Mouse (Mus musculus): ENCODE data around the gene Xaf1. TPM values are rescaled to one million over a fixed set of nuclear protein-coding genes. Genes with fewer than 3 reads are reported as not detected.

Gene Xaf1
- polyA plus RNA-seq, 1 experiment: 1.4 TPM

GRCm38 (mm10) chr11:72286651-72287050 is 14.8 kb upstream of the Xaf1 start:
- no peak for TF ChIP-seq POLR2A (IDR thresholded peaks at IDR 0.05; ENCODE audit: control insufficient read depth, low read depth, low read length)
- TF ChIP-seq CTCF (IDR thresholded peaks at IDR 0.05; ENCODE audit: control insufficient read depth, insufficient read depth, insufficient replicate concordance, low read depth, low read length): no peak
- no peaks in the 10 kb centered on the region for H3K27me3 ChIP-seq (ENCODE audit: control insufficient read depth, insufficient read depth, low read length)
- no peaks in the 10 kb centered on the region for H3K4me1 ChIP-seq (ENCODE audit: control insufficient read depth, insufficient read depth, low read length)
- H3K4me3 ChIP-seq (ENCODE audit: control insufficient read depth, low read depth, low read length): no peak overlapping the region
- H3K36me3 ChIP-seq (ENCODE audit: control insufficient read depth, insufficient read depth, low read length): no peaks in the 10 kb centered on the region
- H3K27ac ChIP-seq (ENCODE audit: control insufficient read depth, insufficient read depth, low read depth, low read length): no peak overlapping the region

GRCm38 (mm10) chr11:72287126-72287525 is 14.3 kb upstream of the Xaf1 start:
- no peaks in the 10 kb centered on the region for H3K27me3 ChIP-seq (ENCODE audit: control insufficient read depth, insufficient read depth, low read length)
- no peaks in the 10 kb centered on the region for H3K4me1 ChIP-seq (ENCODE audit: control insufficient read depth, insufficient read depth, low read length)
- TF ChIP-seq CTCF (IDR thresholded peaks at IDR 0.05; ENCODE audit: control insufficient read depth, insufficient read depth, insufficient replicate concordance, low read depth, low read length): no peak
- no peak for TF ChIP-seq POLR2A (IDR thresholded peaks at IDR 0.05; ENCODE audit: control insufficient read depth, low read depth, low read length)
- H3K4me3 ChIP-seq (ENCODE audit: control insufficient read depth, low read depth, low read length): no peak overlapping the region
- no peaks in the 10 kb centered on the region for H3K36me3 ChIP-seq (ENCODE audit: control insufficient read depth, insufficient read depth, low read length)
- no peak overlapping the region for H3K27ac ChIP-seq (ENCODE audit: control insufficient read depth, insufficient read depth, low read depth, low read length)

GRCm38 (mm10) chr11:72287543-72287942 is 13.9 kb upstream of the Xaf1 start:
- no peaks in the 10 kb centered on the region for H3K4me1 ChIP-seq (ENCODE audit: control insufficient read depth, insufficient read depth, low read length)
- no peaks in the 10 kb centered on the region for H3K27me3 ChIP-seq (ENCODE audit: control insufficient read depth, insufficient read depth, low read length)
- H3K27ac ChIP-seq (ENCODE audit: control insufficient read depth, insufficient read depth, low read depth, low read length): no peak overlapping the region

DNA sequence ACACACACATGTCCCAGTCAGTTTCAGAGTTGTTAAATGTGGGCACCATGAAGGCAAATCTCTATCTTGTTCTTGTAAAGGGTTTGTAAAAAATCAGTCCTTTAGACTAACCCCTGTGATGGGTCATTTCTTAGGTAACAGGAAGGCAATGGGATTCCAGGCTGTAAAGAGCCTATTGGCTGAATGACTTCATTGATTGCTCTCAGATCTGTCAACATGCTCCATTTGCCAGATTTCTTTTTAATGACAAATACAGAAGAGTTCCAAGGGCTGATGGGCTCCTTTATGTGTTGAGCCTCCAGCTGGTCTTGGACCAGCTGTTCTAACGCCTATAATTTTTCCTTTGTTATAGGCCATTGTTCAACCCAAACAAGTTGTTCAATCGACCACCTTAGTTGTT is 8.3 kb upstream of the Xaf1 start:
- Histone ChIP-seq H3K4me1 (ENCODE audit: control insufficient read depth, insufficient read depth, low read length) (no peaks in the 10 kb centered on the region), H3K27ac (ENCODE audit: control insufficient read depth, insufficient read depth, low read depth, low read length) (no peak overlapping the region), H3K4me3 (ENCODE audit: control insufficient read depth, low read depth, low read length) (no peak overlapping the region), H3K27me3 (ENCODE audit: control insufficient read depth, insufficient read depth, low read length) (no peaks in the 10 kb centered on the region), H3K36me3 (ENCODE audit: control insufficient read depth, insufficient read depth, low read length) (no peaks in the 10 kb centered on the region)
- no peak for TF ChIP-seq CTCF (IDR thresholded peaks at IDR 0.05; ENCODE audit: control insufficient read depth, insufficient read depth, insufficient replicate concordance, low read depth, low read length)
- TF ChIP-seq POLR2A (IDR thresholded peaks at IDR 0.05; ENCODE audit: control insufficient read depth, low read depth, low read length): no peak

More at GRCm38 (mm10) chr11:72287543-72287942, 13.9 kb upstream of the Xaf1 start:
- no peak overlapping the region for H3K4me3 ChIP-seq (ENCODE audit: control insufficient read depth, low read depth, low read length)
- TF ChIP-seq CTCF (IDR thresholded peaks at IDR 0.05; ENCODE audit: control insufficient read depth, insufficient read depth, insufficient replicate concordance, low read depth, low read length): no peak
- TF ChIP-seq POLR2A (IDR thresholded peaks at IDR 0.05; ENCODE audit: control insufficient read depth, low read depth, low read length): no peak
- H3K36me3 ChIP-seq (ENCODE audit: control insufficient read depth, insufficient read depth, low read length): no peaks in the 10 kb centered on the region

- TF ChIP-seq POLR2A (IDR thresholded peaks at IDR 0.05; ENCODE audit: control insufficient read depth, low read depth, low read length) (no peak), CTCF (IDR thresholded peaks at IDR 0.05; ENCODE audit: control insufficient read depth, insufficient read depth, insufficient replicate concordance, low read depth, low read length) (no peak)
- Histone ChIP-seq H3K36me3 (ENCODE audit: control insufficient read depth, insufficient read depth, low read length) (no peaks in the 10 kb centered on the region), H3K27me3 (ENCODE audit: control insufficient read depth, insufficient read depth, low read length) (no peaks in the 10 kb centered on the region), H3K27ac (ENCODE audit: control insufficient read depth, insufficient read depth, low read depth, low read length) (peak overlapping the region; percentile 60), H3K4me3 (ENCODE audit: control insufficient read depth, low read depth, low read length) (peak overlapping the region; percentile 64; the same call in 1 of the 2 replicates), H3K4me1 (ENCODE audit: control insufficient read depth, insufficient read depth, low read length) (peaks cover 2% of the 10 kb centered on the region)
Measured at GRCm38 (mm10) chr11:72302230-72302629, 801 bp downstream of the Xaf1 start.

DNA sequence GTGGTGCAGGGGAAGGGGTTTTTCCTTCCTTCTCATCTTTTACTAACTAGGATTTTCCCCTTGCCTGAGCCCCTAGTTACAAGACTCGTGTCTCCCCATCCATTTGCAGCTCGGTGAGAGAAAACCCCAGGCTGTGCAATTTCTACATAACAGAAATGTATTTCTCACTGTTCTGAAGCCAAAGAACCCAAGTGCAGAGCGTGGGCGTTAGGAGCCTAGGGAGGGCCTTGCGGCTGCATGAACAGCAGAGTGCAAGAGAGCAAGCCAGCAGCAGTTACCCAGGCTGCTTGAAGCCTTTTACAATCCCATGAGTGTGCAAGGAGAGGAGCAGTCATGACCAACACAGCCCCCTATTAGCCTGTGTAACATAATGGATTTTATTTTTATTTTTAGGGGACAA is 6.0 kb downstream of the Xaf1 start:
- TF ChIP-seq POLR2A (IDR thresholded peaks at IDR 0.05; ENCODE audit: control insufficient read depth, low read depth, low read length): no peak
- no peak for TF ChIP-seq CTCF (IDR thresholded peaks at IDR 0.05; ENCODE audit: control insufficient read depth, insufficient read depth, insufficient replicate concordance, low read depth, low read length)
- Histone ChIP-seq H3K4me3 (ENCODE audit: control insufficient read depth, low read depth, low read length) (no peak overlapping the region), H3K4me1 (ENCODE audit: control insufficient read depth, insufficient read depth, low read length) (no peaks in the 10 kb centered on the region), H3K27me3 (ENCODE audit: control insufficient read depth, insufficient read depth, low read length) (no peaks in the 10 kb centered on the region), H3K27ac (ENCODE audit: control insufficient read depth, insufficient read depth, low read depth, low read length) (no peak overlapping the region), H3K36me3 (ENCODE audit: control insufficient read depth, insufficient read depth, low read length) (no peaks in the 10 kb centered on the region)

GRCm38 (mm10) chr11:72308982-72309381 is 7.6 kb downstream of the Xaf1 start:
- TF ChIP-seq POLR2A (IDR thresholded peaks at IDR 0.05; ENCODE audit: control insufficient read depth, low read depth, low read length) (no peak), CTCF (IDR thresholded peaks at IDR 0.05; ENCODE audit: control insufficient read depth, insufficient read depth, insufficient replicate concordance, low read depth, low read length) (no peak)
- Histone ChIP-seq H3K36me3 (ENCODE audit: control insufficient read depth, insufficient read depth, low read length) (no peaks in the 10 kb centered on the region), H3K27ac (ENCODE audit: control insufficient read depth, insufficient read depth, low read depth, low read length) (no peak overlapping the region), H3K4me3 (ENCODE audit: control insufficient read depth, low read depth, low read length) (no peak overlapping the region), H3K27me3 (ENCODE audit: control insufficient read depth, insufficient read depth, low read length) (no peaks in the 10 kb centered on the region), H3K4me1 (ENCODE audit: control insufficient read depth, insufficient read depth, low read length) (no peaks in the 10 kb centered on the region)

DNA sequence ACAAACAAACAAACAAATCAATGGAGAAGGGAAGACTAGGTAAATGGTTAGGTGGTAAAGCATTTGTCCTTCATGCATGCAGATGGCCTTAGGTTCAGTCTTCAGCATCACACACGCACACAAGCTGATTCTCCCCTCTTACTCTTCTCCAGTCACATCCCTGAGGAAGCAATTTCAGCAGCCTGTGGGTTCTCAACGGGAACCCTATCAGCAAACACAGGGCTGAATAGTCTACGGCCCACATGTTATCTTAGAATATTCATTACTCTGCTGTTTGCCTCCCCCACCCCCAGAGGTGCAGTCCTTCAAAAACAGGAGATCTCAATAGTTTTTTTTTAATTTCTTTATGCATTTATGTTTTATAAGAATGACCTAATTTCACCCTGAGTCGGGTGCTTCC is 9.1 kb downstream of the Xaf1 start:
- Histone ChIP-seq H3K4me1 (ENCODE audit: control insufficient read depth, insufficient read depth, low read length) (peaks cover 3% of the 10 kb centered on the region), H3K27ac (ENCODE audit: control insufficient read depth, insufficient read depth, low read depth, low read length) (no peak overlapping the region), H3K4me3 (ENCODE audit: control insufficient read depth, low read depth, low read length) (no peak overlapping the region), H3K27me3 (ENCODE audit: control insufficient read depth, insufficient read depth, low read length) (no peaks in the 10 kb centered on the region), H3K36me3 (ENCODE audit: control insufficient read depth, insufficient read depth, low read length) (no peaks in the 10 kb centered on the region)
- TF ChIP-seq CTCF (IDR thresholded peaks at IDR 0.05; ENCODE audit: control insufficient read depth, insufficient read depth, insufficient replicate concordance, low read depth, low read length) (no peak), POLR2A (IDR thresholded peaks at IDR 0.05; ENCODE audit: control insufficient read depth, low read depth, low read length) (no peak)
